Mouse (Mus musculus): ENCODE data around the gene Senp1.

Senp1 gene

GRCm38 (mm10) chr15:98048918-98049700 lies 44.4 kb downstream of the Senp1 start:
- no peak for DNase-seq (ENCODE audit: low spot score)

DNA sequence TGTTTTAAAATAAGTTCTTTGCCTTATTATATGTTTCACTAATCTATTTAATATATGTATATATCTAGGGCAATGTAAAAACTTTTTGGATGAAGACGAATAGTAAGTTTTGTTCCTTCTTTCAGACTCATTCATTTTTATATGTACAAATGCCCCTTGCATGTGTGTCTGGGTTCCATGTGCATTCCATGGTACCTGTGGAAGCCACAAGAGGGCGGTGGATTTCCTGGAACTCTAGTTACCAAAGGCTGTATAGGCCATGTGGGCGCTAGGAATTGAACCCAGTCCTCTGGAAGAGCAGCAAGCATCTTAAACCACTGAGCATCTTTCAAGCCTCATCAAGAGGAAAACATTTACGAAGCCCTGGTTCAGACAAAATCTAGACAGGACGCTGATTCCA lies 49.2 kb downstream of the Senp1 start:
- DNase-seq (ENCODE audit: low spot score): no peak

- DNase-seq (ENCODE audit: low spot score): no peak
Measured at GRCm38 (mm10) chr15:98043967-98044366, 49.6 kb downstream of the Senp1 start.

DNA sequence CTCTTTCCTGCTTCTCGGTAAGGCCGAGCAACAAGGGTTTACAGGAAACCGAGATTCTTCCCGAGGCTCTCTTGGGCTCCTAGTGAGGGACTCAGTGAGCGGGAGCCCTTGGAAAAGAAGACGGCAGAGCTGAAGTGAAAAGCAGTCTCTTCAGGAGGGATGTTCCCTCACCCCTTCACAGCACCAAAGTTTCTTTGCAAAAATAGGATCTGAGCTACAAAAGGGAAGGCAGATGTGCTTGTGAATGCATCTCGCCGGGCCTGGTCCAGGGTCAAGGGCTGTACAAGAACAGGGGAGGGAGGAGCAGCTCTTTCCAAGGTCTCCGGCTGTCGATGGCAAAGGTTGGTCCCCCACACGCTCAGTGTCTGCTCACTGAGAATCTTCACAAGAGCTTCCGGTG lies 51.0 kb downstream of the Senp1 start:
- no peak for DNase-seq (ENCODE audit: low spot score)

DNA sequence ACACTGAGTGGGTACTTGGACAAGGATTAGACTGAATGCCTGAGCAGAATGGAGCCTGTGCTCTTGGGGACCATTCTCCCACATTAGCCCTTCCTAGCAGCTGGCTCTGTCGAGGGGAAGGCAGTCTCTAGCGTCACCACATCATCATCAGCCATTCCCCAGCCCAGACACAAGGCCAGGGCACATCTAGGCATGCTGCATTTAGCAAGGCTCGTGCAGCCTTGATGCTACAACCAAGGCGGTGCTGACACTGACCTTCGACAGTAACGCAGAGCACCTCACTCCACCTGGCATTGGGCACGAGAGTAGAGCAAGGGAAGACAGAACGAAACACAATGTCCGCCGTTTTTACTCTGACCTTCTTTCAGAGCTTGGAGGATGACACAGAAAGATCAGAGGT lies 53.9 kb downstream of the Senp1 start:
- no peak for DNase-seq (ENCODE audit: low spot score)

DNA sequence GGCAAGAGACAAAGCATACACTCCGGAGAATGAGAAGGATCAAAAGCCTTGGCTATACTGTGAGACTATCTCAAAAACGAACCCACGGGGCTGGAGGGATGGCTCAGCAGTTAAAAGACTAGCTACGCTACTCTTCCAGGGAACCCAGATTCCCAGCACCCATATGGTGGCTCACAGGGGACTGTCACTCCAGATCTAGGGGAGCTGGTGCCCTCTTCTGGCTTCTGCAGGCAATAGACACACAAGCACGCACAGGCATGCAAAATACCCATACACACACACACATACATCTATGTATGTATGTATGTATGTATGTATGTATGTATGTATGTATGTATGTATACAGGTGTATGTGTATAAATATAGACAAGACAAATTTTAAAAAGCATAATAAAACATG lies 57.0 kb downstream of the Senp1 start:
- DNase-seq (ENCODE audit: low spot score): no peak

DNA sequence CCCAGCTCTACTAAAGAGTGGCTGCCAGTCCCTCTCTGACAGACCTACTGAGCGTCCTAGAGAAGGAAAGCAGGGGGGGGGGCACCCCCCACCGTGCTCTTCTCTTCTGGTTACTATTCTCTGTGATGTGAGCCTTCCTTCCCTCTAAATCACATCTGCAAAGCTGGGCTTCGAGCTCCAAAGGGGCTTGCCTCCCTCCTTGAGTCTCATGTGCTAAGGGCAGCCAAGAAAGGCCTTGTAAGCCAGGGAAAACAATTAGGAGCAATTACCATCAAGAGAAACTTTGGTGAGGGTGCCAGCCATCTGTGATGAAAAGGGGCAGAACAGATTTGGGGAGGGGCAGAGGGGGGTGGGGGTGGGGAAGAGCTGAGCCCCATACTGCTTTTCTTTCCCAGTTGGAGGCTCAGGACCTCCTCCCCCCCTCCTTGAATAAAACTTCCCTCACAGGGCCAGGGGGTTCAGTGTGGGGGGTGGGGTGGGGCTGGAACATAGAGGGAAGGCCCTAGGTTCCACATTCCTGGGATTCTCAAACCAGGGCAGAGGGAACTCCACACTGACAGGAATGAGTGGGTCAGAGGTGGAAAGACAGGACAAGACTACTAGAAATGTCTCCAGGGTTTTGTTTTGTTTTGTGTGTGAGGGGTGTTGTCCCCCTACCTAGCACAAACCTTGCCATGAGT lies 58.3 kb downstream of the Senp1 start:
- no peak for DNase-seq (ENCODE audit: low spot score)

DNA sequence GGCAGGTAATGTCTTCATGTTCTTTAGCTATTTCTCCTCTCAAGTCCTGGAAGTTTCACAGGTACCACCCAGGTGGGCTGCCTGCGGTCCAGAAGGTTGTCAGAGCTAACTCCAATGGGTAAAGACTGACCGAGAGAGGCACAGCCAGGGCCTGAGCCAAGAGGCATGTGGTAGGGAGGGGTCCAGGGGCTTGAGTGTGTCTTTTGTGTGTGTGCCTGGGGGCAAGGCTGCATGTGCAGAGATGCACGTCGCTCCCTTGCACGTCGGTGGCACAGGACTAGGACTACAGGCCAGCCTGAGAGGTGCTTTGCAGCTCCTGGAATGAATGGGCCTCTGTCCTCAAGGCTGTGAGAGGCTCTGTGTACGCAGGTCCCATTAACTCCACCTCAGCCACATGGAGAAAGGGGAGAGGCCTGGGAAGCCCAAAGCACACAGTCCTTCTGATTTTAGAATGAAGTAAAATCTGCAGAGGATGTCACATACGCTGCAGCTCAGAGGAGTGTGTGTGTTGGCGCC lies 60.3 kb downstream of the Senp1 start:
- DNase-seq (ENCODE audit: low spot score): no peak

DNA sequence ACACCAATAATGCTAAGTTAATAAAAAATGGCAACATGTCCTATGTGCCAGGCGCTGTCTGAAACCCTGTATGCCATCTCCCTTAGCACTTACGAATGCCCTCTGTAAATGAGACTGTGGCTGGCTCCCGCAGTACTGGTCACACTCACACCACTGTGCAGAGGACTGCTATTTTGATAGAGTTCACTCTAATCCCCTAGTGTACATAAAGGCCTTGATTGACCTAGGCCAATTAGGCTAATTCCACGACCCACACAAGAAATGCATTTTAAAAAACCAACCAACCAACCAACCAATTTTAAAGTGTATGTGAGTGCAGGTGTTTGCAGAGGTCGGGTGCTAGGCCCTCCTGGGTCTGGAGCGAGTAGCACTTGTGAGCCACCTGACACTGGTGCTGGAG lies 63.7 kb downstream of the Senp1 start:
- DNase-seq (ENCODE audit: low spot score): no peak

- no peak for DNase-seq (ENCODE audit: low spot score)
Measured at GRCm38 (mm10) chr15:98026967-98027904, 66.3 kb downstream of the Senp1 start.

- DNase-seq (ENCODE audit: low spot score): no peak
Measured at GRCm38 (mm10) chr15:98025611-98026010, 67.9 kb downstream of the Senp1 start.

DNA sequence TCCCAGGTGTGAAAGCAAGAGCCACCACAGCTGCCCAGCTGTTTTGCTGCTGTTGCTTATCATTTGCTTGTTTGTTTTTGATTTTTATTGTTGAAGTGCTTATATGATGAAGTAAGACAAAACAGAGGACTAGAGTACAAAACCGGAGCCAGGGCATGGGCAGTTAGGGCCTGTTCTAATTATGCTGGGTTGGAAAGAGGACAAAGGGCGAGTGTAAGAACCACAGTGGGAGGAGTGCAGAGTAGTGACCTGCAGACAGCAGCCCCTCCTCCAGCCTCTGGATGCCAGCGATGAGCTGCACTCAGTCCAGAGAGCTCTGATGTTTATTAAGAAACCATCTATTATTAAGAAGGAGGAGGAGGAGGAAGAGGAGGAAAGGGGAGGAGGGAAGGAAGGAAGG lies 70.4 kb downstream of the Senp1 start:
- DNase-seq (ENCODE audit: low spot score): peak; percentile 59

GRCm38 (mm10) chr15:98021886-98022285 lies 71.7 kb downstream of the Senp1 start:
- no peak for DNase-seq (ENCODE audit: low spot score)

- DNase-seq (ENCODE audit: low spot score): no peak
Measured at GRCm38 (mm10) chr15:98019047-98019446, 74.5 kb downstream of the Senp1 start.

- DNase-seq (ENCODE audit: low spot score): no peak
Measured at GRCm38 (mm10) chr15:98017925-98018324, 75.6 kb downstream of the Senp1 start.

DNA sequence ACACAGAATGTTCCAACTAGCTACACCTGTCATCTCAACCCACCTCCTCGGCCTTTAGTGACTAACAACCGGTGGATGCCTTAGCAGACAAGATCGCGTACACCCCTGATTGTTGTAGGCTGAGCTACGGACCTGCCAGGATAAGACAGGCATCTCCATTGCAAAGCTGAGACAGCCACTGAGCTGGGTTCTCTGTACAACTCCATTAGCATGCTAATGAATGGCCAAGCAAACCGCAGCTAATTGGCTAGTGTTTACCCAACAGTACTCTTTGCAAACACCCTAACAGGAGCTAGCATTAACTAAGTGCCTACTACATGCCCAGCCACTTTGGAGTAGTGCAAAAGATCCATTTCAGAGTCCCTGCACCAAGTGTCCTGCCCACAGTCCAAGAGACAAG lies 80.7 kb downstream of the Senp1 start:
- DNase-seq (ENCODE audit: low spot score): no peak

- DNase-seq (ENCODE audit: low spot score): no peak
Measured at GRCm38 (mm10) chr15:98005181-98005580, 88.4 kb downstream of the Senp1 start.

DNA sequence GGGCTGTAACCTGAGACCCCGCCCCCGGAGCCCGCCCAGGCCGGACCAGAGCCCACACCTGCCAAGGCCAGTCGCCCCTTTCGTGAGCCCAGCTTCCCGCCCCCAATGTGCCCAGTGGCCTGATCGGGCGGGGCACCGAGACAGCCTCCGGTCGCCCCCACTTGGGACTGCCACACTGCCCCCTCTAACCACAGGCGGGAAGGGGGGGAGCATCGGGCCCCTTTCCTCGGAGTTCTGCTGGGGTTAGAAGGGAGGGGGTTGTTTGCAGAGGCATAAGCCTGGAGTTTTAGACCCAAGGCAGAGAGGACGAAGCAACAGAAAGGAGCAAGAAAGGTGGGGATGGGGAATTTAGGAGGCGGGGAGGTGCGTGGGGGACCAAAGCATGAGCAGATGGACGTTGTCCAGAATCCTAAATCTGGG lies 88.8 kb downstream of the Senp1 start:
- DNase-seq (ENCODE audit: low spot score): no peak

- peak; percentile 54 for DNase-seq (ENCODE audit: low spot score)
Measured at GRCm38 (mm10) chr15:98003822-98004739, 89.5 kb downstream of the Senp1 start, which contains the start of gene Col2a1. TSS of gene Col2a1 (minus strand) at chr15:98004695.

DNA sequence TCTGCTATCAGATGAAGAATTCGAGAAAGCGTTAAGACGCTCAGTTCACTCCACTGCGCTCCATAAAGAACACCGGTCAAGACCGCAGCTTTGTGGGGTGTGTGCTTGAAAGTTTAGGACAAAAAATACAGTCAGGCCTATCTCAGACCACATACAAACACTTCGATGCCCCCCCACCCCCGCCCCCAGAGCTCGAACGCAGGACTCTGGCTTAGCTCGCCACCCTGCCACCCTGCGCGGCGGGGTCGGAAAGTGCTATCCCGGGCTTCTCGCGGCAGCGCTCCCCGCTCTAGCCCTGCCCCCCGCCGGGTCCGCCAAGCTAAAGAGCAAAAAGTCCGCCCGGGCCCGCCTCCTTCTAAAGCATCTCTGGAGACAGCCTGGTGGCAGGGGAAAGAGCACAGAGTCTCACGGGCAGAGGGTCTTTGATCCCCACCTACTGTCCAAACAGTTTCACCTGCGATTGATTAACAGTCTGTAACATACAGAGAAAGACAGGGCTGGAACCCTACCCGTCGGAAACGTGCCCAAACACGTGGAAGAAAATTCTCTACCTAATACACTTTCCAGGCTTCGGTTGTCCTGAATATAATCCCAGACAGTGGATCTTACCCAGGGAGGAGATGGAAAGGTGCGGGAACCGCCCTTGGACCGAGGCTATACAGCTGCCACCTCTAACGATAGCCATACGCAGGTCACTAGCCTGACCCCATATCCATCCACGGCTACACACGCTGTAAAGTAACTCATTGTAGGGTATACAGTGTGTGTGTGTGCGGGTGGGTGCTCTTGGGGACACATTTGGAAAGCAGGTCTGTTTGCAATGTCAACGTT lies 90.3 kb downstream of the Senp1 start:
- DNase-seq (ENCODE audit: low spot score): peak; percentile 56
